Mouse (Mus musculus) hindlimb bud, embryonic 11.5 days (tissue): Measurements from ENCODE around the gene Tmub1.

ENCODE experiments used
- DNase-seq: peaks from one replicate; pipeline ENCODE4 v3.0.0-alpha.2; 2012; ENCODE audit warnings: low read depth, low spot score; ENCODE audit errors: extremely low spot score

Gene Tmub1

GRCm38 (mm10) chr5:24447624-24448298 lies at the start of gene Tmub1:
Tmub1 (minus strand) TSS chr5:24447854.
- DNase-seq: no peak

GRCm38 (mm10) chr5:24496756-24497155 lies 49.1 kb upstream of the Tmub1 start:
- DNase-seq: no peak

GRCm38 (mm10) chr5:24495019-24495418 lies 47.4 kb upstream of the Tmub1 start:
- DNase-seq: no peak

GRCm38 (mm10) chr5:24492546-24493285 lies 45.1 kb upstream of the Tmub1 start:
- no peak for DNase-seq

- DNase-seq: no peak
Observed at GRCm38 (mm10) chr5:24490413-24490920, 42.8 kb upstream of the Tmub1 start.

GRCm38 (mm10) chr5:24486738-24487137 lies 39.1 kb upstream of the Tmub1 start:
- no peak for DNase-seq

GRCm38 (mm10) chr5:24486097-24486496 lies 38.4 kb upstream of the Tmub1 start:
- DNase-seq: peak; percentile 66

GRCm38 (mm10) chr5:24484963-24485362 lies 37.3 kb upstream of the Tmub1 start:
- no peak for DNase-seq

- no peak for DNase-seq
Observed at GRCm38 (mm10) chr5:24483326-24483725, 35.7 kb upstream of the Tmub1 start.

GRCm38 (mm10) chr5:24482247-24483079 lies 34.8 kb upstream of the Tmub1 start:
- no peak for DNase-seq

- no peak for DNase-seq
Observed at GRCm38 (mm10) chr5:24481647-24482046, 34.0 kb upstream of the Tmub1 start.

- DNase-seq: no peak
Observed at GRCm38 (mm10) chr5:24477909-24478308, 30.3 kb upstream of the Tmub1 start.

- DNase-seq: no peak
Observed at GRCm38 (mm10) chr5:24475476-24476241, 28.0 kb upstream of the Tmub1 start.

- no peak for DNase-seq
Observed at GRCm38 (mm10) chr5:24474723-24475261, 27.1 kb upstream of the Tmub1 start.

- no peak for DNase-seq
Observed at GRCm38 (mm10) chr5:24474025-24474722, 26.5 kb upstream of the Tmub1 start.

GRCm38 (mm10) chr5:24472884-24473619 lies 25.4 kb upstream of the Tmub1 start:
- no peak for DNase-seq

- no peak for DNase-seq
Observed at GRCm38 (mm10) chr5:24470600-24470999, 22.9 kb upstream of the Tmub1 start.

GRCm38 (mm10) chr5:24466762-24467161 lies 19.1 kb upstream of the Tmub1 start:
- DNase-seq: no peak

GRCm38 (mm10) chr5:24455613-24456012 lies 8.0 kb upstream of the Tmub1 start:
- no peak for DNase-seq
